Mouse (Mus musculus) intestine, embryonic 14.5 days (tissue): ENCODE measurements at regions not wholly inside any gene's neighbourhood (a gene's known extent, or its start where the extent isn't known, plus 50 kb on each side); places are given as distances from the start of the nearest gene placed in this dataset.

Experiments used
- ATAC-seq: fragments of 200-750 bp; cut with Nextera tagmentation; replicated peaks from 2 replicates; pipeline ENCODE4 v1.8.0; 2017; ENCODE audit warnings: low read depth, moderate number of reproducible peaks, moderate TSS enrichment, moderate library complexity; ENCODE audit not compliant: low FRiP score, low TSS enrichment
- DNase-seq: peaks from one replicate; pipeline ENCODE4 v3.0.0-alpha.2; 2018; ENCODE audit warnings: low spot score
- H3K27ac ChIP-seq: fragments of 300-500 bp; sonication (generic); 2 replicates; pipeline ENCODE4 v1.5.1; 2014; ENCODE audit warnings: low read depth, mild to moderate bottlenecking, control low read depth
- H3K27me3 ChIP-seq: fragments of 300-500 bp; sonication (generic); replicated peaks from 2 replicates; pipeline ENCODE4 v1.6.1; 2014; ENCODE audit warnings: low read length, control low read depth; ENCODE audit not compliant: control insufficient read depth, insufficient read depth
- H3K36me3 ChIP-seq: fragments of 300-500 bp; sonication (generic); 2 replicates; pipeline ENCODE4 v1.6.1; 2014; ENCODE audit warnings: low read length, control low read depth; ENCODE audit not compliant: control insufficient read depth, insufficient read depth
- H3K4me1 ChIP-seq: fragments of 300-500 bp; sonication (generic); replicated peaks from 2 replicates; pipeline ENCODE4 v1.6.1; 2014; ENCODE audit warnings: low read length, control low read depth, mixed read lengths; ENCODE audit not compliant: control insufficient read depth, insufficient read depth
- H3K4me2 ChIP-seq: fragments of 300-500 bp; sonication (generic); 2 replicates; pipeline ENCODE4 v1.6.1; 2014; ENCODE audit warnings: low read length
- H3K4me3 ChIP-seq: fragments of 300-500 bp; sonication (generic); 2 replicates; pipeline ENCODE4 v1.5.1; 2014; ENCODE audit warnings: low read depth, low read length, control low read depth, mixed read lengths
- H3K9ac ChIP-seq: fragments of 300-500 bp; sonication (generic); 2 replicates; pipeline ENCODE4 v1.6.1; 2014; ENCODE audit warnings: mild to moderate bottlenecking, low read length
- H3K9me3 ChIP-seq: fragments of 300-500 bp; sonication (generic); 2 replicates; pipeline ENCODE4 v1.6.1; 2016; ENCODE audit warnings: low read length, control low read depth; ENCODE audit not compliant: control insufficient read depth
- WGBS: fragments of 180-500 bp; shearing (Covaris S2); extraction: QIAGEN DNeasy Blood & Tissue Kit; methylation state at CpG from one replicate; pipeline ENCODE4 v1.1.7; 2014; 5-methylcytosine and 5-hydroxymethylcytosine counted together

- Histone ChIP-seq H3K4me2 (no peak overlapping the region), H3K4me3 (no peak overlapping the region), H3K9me3 (no peaks in the 10 kb centered on the region), H3K36me3 (no peaks in the 10 kb centered on the region), H3K9ac (no peak overlapping the region), H3K27me3 (no peaks in the 10 kb centered on the region), H3K4me1 (no peaks in the 10 kb centered on the region), H3K27ac (no peak overlapping the region)
- 72% methylated on average over 5 of the region's 5 CpGs for WGBS
- no peak for DNase-seq
- no peak for ATAC-seq
Observed at GRCm38 (mm10) chr15:62195440-62195839, 1272.6 kb upstream of the A1bg start.

DNA sequence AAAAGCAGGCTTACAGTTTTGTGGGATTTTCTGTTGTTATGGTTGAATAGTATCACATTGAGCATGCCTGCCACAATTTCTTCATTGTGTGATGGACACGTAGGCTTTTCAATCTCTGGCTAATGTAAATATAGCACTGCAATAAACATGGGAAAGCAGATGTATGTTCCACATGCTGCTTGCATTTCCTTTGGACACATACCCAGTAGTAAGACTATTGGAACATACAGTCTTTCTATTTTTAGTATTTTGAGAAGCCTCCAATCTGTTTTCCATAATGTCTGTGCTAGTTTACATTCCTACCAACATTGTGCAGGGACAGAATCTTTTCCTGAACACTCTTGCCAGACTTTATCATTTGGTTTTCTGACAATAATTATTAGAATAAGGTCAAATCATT lies 1269.9 kb upstream of the A1bg start:
- ATAC-seq (no peak), DNase-seq (no peak)
- no peaks in the 10 kb centered on the region for H3K36me3 ChIP-seq
- no peaks in the 10 kb centered on the region for H3K4me1 ChIP-seq
- H3K4me2 ChIP-seq, result no peak overlapping the region
- no peak overlapping the region for H3K4me3 ChIP-seq
- H3K9me3 ChIP-seq, result no peaks in the 10 kb centered on the region
- H3K27ac ChIP-seq, result no peak overlapping the region
- H3K27me3 ChIP-seq, result no peaks in the 10 kb centered on the region
- H3K9ac ChIP-seq, result no peak overlapping the region
- WGBS, result 63% methylated on average over 1 of the region's 1 CpGs

GRCm38 (mm10) chr15:62191641-62192040 lies 1268.8 kb upstream of the A1bg start:
- no peak overlapping the region for H3K4me3 ChIP-seq
- WGBS, result 100% methylated on average over 1 of the region's 1 CpGs

GRCm38 (mm10) chr15:62190977-62191614 lies 1268.3 kb upstream of the A1bg start:
- H3K4me3 ChIP-seq, result no peak overlapping the region
- WGBS, result 86% methylated on average over 5 of the region's 5 CpGs
- DNase-seq, result no peak

More at GRCm38 (mm10) chr15:62191641-62192040, 1268.8 kb upstream of the A1bg start:
- H3K9me3 ChIP-seq, result no peaks in the 10 kb centered on the region
- DNase-seq (no peak), ATAC-seq (no peak)
- no peaks in the 10 kb centered on the region for H3K36me3 ChIP-seq
- no peak overlapping the region for H3K9ac ChIP-seq
- no peaks in the 10 kb centered on the region for H3K27me3 ChIP-seq
- H3K4me1 ChIP-seq, result no peaks in the 10 kb centered on the region
- H3K4me2 ChIP-seq, result no peak overlapping the region
- H3K27ac ChIP-seq, result no peak overlapping the region

DNA sequence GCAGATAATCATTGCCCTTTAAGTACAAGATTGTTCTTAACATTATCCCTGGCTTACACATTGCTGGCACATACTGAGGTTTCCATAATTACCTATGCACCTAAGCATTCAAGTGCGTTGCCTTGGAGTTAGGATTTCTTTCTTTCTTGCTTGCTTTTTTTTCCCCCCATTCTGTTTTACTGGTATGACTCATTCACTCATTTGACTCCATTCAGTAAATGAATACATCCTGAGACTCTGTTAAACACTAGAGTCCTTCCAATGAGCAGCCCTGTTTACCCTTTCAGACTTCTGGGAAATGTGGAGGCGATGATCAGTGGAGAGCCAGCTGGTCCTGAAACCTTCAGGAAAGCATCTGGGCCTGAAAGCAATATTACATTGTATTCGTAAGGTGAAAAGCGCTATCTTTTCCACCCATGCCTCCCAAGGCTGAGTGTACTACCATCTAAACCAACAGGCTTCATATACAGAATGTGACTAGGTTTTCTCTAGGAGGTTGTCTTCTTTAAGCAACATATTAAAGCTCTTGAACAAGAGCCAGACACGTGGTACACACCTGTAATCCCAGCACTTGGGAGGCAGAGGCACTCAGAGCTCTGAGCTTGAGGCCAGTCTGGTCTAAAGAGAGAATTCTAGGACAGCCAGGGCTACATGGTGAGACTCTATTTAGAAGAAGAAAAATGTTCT lies 1267.6 kb upstream of the A1bg start:
- H3K4me2 ChIP-seq, result no peak overlapping the region
- H3K27me3 ChIP-seq, result no peaks in the 10 kb centered on the region
- H3K9ac ChIP-seq, result no peak overlapping the region
- H3K4me3 ChIP-seq, result no peak overlapping the region
- no peak for ATAC-seq
- DNase-seq, result no peak
- H3K9me3 ChIP-seq, result no peaks in the 10 kb centered on the region
- 86% methylated on average over 5 of the region's 5 CpGs for WGBS
- H3K4me1 ChIP-seq, result no peaks in the 10 kb centered on the region
- H3K27ac ChIP-seq, result no peak overlapping the region
- H3K36me3 ChIP-seq, result no peaks in the 10 kb centered on the region

More at GRCm38 (mm10) chr15:62190977-62191614, 1268.3 kb upstream of the A1bg start:
- no peaks in the 10 kb centered on the region for H3K27me3 ChIP-seq
- no peak overlapping the region for H3K4me2 ChIP-seq
- no peaks in the 10 kb centered on the region for H3K9me3 ChIP-seq
- no peak overlapping the region for H3K9ac ChIP-seq
- H3K27ac ChIP-seq, result no peak overlapping the region
- H3K36me3 ChIP-seq, result no peaks in the 10 kb centered on the region
- no peak for ATAC-seq
- H3K4me1 ChIP-seq, result no peaks in the 10 kb centered on the region

GRCm38 (mm10) chr15:62189565-62190181 lies 1266.9 kb upstream of the A1bg start:
- Histone ChIP-seq H3K36me3 (no peaks in the 10 kb centered on the region), H3K9ac (no peak overlapping the region), H3K9me3 (no peaks in the 10 kb centered on the region), H3K4me3 (no peak overlapping the region), H3K27me3 (no peaks in the 10 kb centered on the region), H3K4me2 (no peak overlapping the region), H3K4me1 (no peaks in the 10 kb centered on the region), H3K27ac (no peak overlapping the region)
- DNase-seq (no peak), ATAC-seq (no peak)
- 92% methylated on average over 14 of the region's 14 CpGs for WGBS

DNA sequence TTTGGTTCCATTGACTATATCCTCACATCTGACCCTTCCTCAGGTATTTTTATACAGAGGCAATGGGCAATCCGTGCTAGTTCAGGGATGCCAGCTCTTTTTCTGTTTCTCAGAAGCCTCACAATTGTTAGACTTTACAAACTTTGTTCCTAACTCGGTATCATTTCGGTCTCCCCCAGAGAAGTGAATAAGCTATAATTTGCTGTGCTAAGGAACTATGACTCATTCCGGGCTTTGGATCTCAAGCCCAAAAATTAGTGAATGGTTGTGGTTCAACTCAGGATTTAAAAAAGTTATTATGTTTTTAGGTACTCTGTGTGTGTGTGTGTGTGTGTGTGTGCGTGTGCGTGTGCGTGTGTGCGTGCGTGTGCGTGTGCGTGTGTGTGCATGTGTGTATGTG lies 1263.7 kb upstream of the A1bg start:
- 88% methylated on average over 11 of the region's 11 CpGs for WGBS

DNA sequence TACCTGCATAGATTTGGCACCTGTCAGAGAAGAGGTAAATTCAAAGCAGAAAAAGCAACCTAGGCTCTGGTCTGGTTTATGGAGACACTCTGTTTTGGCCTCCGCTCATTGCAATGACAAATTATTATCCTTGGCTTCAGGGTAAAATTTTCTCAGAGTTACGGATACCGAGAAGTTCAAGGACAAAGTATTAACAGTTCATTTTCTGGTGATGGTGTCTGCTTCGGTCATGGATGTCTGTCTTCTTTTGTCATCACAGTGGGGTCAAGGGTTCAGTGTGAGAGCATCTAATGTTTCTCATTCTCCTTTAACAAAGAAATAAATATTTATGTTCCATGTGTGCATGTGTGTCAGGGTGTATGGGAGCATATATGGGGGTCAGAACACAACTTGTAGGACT lies 1261.0 kb upstream of the A1bg start:
- ATAC-seq, result no peak
- Histone ChIP-seq H3K4me3 (no peak overlapping the region), H3K4me2 (no peak overlapping the region), H3K9me3 (no peaks in the 10 kb centered on the region), H3K4me1 (no peaks in the 10 kb centered on the region), H3K27ac (no peak overlapping the region), H3K36me3 (0 out of 2 replicates have a peak, but pooled peaks cover 3% of the 10 kb centered on the region), H3K9ac (no peak overlapping the region), H3K27me3 (no peaks in the 10 kb centered on the region)
- DNase-seq, result no peak
- WGBS, result 77% methylated on average over 4 of the region's 4 CpGs

More for the DNA sequence above, 1263.7 kb upstream of the A1bg start:
- Histone ChIP-seq H3K27me3 (no peaks in the 10 kb centered on the region), H3K36me3 (0 out of 2 replicates have a peak, but pooled peaks cover 3% of the 10 kb centered on the region), H3K4me2 (no peak overlapping the region), H3K27ac (no peak overlapping the region), H3K4me1 (no peaks in the 10 kb centered on the region), H3K4me3 (no peak overlapping the region), H3K9ac (no peak overlapping the region), H3K9me3 (no peaks in the 10 kb centered on the region)
- ATAC-seq, result no peak
- DNase-seq, result no peak
